Mouse (Mus musculus): ENCODE measurements around the gene Gm20422.

Gm20422 gene

DNA sequence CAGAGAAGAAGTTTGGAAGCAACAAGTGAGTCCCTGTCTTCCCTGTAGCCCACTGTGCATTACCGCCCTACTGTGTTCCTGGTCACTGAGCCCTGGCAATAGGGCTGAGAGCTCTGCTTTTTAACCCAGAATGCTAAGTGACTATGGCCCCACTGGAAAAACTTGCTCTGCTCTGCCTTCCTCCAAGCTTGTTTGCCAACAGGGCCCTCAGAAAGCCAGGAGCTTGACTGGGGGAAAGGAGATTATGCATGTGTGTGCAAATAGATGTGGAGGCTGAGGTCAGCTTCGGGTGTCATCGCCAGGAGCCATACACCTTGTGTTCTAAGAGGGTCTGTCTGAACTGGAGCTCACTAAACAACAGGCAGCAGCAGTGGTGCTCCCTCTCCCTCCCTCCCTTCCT, 19.4 kb upstream of the Gm20422 start:
- in situ Hi-C loops (cut with MboI, MseI): loop anchor here (5.0 kb wide), 1 partner anchor 77 kb away; no protein-coding TSS in a partner anchor

DNA sequence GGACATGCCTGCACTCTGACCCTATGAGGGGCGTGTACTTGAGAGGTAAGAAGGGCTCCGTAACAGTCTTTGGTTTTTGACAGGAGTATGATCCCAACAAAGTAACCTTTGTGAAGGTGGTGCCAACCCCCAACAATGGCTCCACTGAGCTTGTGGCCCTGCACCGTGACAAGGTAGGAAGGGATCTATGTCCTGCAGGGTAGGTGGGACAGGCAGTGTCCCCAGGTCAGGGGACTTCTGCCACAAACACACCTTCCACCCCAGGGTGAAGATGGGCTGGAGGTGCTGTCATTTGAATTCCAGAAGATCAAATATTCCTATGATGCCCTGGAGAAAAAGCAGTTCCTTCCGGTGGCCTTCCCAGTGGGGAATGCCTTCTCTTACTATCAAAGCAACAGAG, 19.0 kb upstream of the Gm20422 start:
- in situ Hi-C loops (cut with MboI, MseI): loop anchor here (5.0 kb wide), 1 partner anchor 76 kb away; no protein-coding TSS in a partner anchor

DNA sequence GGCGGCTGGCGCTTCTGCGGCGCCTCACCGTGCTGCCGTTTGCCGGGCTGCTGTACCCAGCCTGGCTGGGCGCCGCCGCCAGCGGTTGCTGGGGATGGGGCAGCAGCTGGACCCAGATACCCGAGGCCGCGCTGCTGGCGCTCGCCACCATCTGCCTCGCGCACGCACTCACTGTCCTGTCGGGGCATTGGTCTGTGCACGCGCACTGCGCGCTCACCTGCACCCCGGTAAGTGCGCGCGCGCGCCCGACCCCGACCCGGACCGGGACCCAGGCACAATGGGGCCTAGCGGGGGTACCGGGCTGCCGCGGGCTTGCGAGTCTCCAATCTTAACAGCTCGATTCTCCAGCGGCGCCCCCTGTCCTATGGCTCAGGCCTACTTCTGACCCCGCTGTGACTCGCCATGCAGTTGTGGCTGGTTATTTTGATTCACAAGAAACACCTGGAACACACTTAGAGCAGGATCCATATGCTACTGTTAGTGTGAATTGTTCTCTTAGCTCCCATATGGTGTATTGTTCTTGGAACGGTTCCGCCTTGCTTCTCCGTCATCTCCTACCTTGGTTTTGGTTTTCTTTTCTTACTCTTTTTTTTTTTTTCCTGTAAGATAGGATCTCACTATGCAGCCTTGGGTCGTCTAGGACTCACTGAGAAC, 16.9 kb upstream of the Gm20422 start:
- in situ Hi-C loops (cut with MboI, MseI): loop anchor here (5.0 kb wide), 1 partner anchor 74 kb away; no protein-coding TSS in a partner anchor

DNA sequence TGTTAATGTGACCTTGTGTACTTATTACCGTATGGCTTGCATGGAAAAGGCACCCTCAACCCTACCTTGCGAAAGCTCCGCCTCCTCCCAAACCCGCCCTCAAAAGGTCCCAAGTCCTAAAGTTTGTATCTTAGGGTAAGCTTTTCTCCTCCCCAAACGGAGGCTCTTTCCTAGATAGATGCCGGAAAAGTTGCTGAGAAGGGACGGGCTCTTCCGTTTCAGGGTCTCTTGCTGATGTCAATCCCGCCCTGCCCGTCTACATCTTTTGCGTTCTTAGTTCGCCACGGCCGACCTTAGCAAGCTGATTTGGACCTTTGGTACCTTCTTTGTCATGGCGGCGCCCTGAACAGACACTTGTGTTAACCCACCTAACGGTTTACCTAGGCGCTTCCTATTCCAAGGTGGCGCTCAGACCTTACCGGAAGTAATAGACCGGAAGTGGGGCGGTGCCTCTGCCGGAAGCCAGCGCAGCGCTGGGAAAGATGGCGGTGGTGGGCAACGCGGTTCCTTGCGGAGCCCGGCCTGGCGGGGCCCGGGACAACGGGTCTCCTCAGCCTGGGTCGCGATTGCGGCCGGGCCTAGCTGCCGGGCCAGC, 16.2 kb upstream of the Gm20422 start, which contains the start of the genes Atp13a1 and Zfp866:
TSS of gene Atp13a1 (plus strand) at position 391 of the 595 bp plus-strand sequence.
TSS of gene Zfp866 (minus strand) at position 406 of the 595 bp plus-strand sequence.
- in situ Hi-C loops (cut with MboI, MseI): loop anchor here (5.0 kb wide), 1 partner anchor 74 kb away; no protein-coding TSS in a partner anchor

DNA sequence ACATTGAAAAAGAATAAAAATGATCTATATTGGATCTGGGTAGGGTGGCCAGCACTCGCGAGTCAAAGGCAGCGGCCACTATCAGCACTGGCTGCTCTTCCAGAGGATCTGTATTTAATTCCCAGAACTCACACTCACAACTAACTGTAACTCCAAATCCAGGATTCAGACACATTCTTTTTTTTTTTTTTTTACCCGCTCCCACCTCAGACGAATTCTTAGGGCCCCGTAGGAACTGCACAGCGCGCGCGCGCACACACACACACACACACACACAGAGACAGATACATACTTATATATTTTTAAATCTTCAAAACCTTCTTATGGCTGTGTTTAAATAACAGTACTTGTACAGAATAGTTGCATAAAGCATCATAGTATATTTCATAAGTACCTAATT, 15.7 kb upstream of the Gm20422 start:
- in situ Hi-C loops (cut with MboI, MseI): loop anchor here (5.0 kb wide), 1 partner anchor 73 kb away; no protein-coding TSS in a partner anchor

DNA sequence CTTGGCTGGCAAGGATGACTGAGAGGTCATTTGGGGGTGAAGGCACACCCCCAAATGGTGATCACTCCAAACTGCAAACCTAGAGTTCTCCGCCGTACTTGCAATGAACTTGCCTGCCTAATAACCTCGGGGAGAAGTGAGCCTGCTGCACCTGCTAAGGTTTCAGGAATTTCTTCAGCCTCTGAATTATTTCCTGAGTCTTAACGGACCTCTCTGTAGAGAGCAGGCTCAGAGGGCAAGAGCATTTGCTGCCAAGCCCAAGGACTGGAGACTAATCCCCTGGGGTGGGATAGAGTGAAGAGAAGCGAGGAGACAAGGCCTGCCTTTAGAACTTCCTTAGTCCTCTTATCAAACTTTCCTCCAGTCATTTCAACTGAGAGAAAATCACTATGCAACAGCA, 15.0 kb upstream of the Gm20422 start:
- in situ Hi-C loops (cut with MboI, MseI): loop anchor here (5.0 kb wide), 1 partner anchor 72 kb away; no protein-coding TSS in a partner anchor

DNA sequence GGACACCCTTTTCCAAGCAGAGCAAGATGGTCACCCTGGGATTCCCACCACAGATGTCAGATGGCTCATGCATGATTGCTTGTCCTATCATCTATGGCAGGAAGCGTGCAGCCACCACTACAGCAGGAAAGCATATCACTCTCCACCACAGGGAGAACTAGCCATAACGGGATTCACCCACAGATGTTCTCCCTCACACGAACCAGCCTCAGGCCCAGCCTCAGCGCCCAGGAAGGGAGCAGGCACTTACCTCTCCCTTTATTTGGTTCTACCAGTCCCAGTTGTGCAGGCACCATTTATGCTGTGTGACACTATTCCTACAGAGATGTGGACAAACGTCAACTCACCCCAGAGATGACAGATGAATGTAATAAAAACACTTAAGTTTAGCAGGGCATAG, 14.4 kb upstream of the Gm20422 start:
- in situ Hi-C loops (cut with MboI, MseI): no loop called here

DNA sequence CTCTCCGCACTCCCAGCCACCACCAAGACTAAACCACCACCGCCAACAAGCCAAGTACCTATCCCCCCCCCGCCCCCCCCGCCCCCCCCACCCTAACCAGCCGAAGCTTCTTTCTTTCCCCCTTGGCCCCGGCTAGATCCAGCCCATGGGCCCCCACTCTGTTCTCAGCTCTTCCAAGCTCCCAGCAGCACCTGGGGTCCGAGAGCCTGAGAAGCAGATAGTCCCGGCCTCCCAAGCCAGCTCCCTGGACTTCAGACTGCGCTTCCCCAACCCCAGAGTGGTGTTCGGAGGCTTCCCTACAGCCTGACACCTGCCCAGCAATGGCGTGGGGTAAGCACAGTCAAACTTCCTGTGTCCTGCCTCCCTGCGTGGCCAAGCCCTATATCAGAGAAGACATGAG, 2.4 kb upstream of the Gm20422 start:
- in situ Hi-C loops (cut with MboI, MseI): no loop called here

DNA sequence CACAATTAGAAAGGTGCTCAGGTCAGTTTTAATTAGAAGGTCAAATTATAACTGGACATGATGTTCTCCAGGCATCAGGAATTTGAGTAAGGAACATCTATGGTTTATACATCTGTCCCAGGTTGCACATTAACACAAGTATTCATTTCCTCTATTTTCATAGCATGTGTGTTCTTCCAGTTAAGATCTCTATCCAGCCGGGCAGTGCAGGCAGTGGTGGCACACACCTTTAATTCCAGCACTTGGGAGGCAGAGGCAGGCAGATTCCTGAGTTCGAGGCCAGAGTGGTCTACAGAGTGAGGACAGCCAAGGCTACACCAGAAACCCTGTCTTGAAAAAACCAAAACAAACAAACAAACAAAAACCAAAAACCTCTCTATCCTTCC, 456 bp upstream of the Gm20422 start:
- in situ Hi-C loops (cut with MboI, MseI): no loop called here

DNA sequence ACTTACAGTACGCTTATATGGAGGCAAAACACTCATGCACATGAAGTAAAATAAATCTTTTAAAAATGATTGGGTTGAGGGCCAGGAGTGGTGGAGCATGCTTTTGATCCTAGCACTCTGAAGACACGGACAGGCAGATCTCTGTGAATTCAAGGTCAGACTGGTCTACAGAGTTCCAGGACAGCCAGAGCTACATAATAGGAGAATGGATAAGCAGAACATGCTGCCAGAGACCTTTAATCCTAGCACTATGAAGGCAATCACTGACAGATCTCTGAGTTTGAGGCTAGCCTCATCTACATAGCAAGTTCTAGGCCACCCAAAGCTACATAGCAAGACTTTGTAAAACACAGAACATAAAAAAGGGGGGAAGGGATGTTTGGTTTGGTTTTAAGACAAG, 2.6 kb downstream of the Gm20422 start:
- in situ Hi-C loops (cut with MboI, MseI): no loop called here

DNA sequence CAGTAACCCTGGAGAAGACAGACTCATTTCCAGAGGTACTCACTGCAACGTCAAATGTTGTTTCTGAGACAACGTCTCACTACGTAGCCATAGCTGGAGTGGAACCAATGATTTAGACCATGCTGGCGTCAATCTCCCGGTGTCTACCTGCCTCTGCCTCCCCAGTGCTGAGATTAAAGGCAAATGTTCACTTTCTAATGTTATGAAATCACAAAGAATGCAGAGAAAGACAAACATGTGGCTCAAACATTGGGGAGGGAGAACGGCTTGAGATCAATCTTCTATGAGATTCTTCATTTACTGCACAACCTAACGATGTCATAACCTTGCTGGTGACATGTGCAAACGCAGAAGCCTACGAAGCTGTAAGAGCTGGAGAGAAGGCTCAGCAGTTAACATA, 3.5 kb downstream of the Gm20422 start:
- in situ Hi-C loops (cut with MboI, MseI): no loop called here

DNA sequence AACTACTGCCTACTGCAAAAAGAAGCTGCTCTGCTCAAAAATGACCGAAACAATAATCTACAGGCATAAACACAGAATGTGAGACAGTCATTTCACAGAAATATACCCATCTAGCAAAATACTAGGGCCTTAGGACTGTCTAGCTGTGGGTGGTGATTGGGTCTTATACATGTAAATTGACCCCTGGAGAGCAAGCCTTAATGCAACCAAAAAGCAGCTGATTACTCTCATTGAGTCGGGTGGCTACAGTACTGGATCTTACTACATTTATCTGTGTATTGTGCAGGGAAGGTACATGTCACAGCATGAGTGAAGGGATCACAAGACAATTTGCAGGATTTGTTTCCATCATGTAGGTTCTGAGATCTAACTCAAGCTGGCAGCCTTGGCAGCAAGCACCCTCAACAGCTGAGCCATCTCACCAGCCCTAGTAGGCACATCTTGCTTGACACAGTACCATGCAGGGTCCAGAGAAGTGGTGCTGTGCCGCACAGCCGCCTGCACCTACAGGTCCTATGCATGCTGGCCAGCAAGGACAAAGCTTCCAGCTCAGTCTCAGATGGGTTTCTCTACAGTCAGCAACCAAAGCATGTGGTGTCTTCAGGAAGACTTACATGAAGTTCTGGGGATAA, 12.8 kb downstream of the Gm20422 start:
- in situ Hi-C loops (cut with MboI, MseI): no loop called here

DNA sequence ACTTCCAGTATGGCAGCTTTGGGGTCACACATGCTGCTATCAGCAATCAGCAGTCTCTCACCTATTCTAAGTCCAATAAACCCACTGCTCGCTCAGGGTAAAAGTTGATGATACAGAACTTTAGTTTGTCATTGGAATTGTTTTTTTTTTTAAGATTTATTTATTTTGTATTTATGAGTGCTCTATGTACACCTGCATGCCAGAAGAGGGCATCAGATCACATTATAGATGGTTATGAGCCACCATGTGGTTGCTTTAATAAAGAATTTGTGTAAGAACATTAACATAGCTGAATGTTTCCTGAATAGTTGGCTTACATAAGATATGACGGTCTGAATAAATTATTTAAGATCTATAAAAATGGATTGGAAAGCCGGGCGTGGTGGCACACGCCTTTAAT, 16.4 kb downstream of the Gm20422 start:
- in situ Hi-C loops (cut with MboI, MseI): no loop called here

DNA sequence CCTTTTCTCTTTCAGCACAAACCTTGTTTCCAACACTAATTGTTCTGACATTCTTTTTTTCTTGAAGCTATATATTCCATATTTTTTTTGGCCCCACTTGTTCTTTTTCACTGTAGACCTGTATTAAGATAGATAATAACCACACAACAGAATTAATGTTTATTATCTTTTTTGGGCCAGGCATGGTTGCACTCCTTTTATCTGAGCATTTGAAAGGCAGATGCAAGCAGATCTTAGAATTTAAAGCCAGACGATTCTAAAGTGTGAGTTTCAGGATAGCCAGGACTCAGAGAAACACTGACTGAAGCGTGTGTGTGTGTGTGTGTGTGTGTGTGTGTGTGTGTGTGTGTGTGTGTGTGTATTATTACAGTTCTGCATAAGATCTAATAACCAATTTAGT, 22.2 kb downstream of the Gm20422 start:
- in situ Hi-C loops (cut with MboI, MseI): no loop called here

DNA sequence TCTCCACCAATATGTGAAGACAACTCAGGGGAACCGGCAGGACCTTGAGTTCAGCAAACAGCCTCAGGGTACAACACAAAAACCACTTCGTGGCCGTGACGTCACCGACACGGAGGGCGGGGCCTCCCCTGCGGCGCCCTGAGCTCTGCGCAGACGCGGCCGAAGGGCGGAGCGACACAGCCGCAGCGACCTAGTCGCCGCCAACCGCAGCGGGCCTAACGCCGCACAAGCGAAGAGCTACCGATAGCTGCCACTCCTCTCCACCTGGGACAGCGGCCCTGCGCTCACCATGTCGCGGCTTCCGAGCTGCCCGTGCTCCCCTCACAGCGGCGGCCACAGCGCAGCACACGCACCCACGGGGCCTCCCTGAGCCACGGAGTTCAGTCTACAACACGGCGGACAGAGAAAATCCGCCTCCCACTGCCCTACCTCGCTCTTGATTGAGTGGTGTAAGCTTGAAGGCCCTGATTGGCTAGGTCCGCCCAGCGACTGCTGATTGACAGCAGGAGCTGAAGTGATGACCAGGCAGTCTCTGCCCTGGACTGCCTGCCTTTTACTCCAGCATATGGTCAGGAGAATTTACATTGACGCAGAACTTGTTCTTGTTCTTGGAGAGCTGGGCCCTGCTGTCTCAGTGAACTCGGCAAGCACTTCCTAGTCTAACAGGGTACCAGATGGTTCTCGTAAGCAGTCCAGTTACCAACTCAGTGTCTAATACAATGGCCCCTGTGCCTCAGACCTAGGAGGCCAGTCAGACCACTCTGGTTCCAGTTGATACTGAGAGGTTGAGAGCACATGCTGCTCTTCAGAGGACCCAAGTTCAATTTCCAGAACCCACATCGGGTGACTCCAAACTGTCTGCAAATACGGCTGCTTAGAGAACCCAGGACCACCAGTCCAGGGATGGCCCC, 24.9 kb downstream of the Gm20422 start, which contains the start of gene Zfp963:
TSS of gene Zfp963 (minus strand) at position 427 of the 911 bp plus-strand sequence.
- in situ Hi-C loops (cut with MboI, MseI): no loop called here

DNA sequence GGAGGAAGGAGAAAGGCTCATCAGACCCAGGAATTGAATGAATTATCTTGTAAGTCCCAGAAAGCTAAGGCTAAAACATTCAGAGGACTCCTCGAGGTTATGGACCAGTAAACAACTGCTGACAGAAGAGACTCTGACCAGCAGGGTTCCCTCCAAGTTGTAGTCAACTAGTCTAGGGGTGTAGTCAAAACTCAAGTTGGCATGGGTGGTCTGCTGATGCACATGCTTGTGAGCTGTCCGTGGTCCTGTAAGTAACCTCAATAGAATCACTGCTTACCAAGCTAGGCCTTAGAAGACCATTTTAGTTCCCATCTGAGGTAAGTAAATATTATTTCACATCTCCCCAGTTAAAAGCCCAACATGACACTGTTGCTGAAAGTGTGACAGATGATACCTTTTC, 33.5 kb downstream of the Gm20422 start:
- in situ Hi-C loops (cut with MboI, MseI): no loop called here

DNA sequence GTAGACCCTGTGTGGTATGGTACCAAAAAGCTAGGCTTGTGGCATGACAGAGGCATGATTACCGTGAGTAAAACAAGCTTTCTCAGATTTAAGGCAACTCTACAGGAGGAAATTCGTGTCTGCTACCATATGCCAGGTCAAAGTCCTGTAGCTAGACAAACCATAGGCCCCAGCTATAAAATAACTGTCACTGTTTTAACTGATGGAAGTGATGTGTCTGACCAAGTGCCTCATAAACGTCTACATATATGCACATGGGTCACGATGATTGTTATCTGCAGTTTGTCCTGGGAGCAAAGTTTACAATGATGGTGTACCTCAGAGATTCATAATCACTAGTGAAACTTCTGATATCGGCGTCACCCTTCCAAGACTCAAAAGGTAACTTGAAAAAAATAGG, 33.9 kb downstream of the Gm20422 start:
- in situ Hi-C loops (cut with MboI, MseI): no loop called here

DNA sequence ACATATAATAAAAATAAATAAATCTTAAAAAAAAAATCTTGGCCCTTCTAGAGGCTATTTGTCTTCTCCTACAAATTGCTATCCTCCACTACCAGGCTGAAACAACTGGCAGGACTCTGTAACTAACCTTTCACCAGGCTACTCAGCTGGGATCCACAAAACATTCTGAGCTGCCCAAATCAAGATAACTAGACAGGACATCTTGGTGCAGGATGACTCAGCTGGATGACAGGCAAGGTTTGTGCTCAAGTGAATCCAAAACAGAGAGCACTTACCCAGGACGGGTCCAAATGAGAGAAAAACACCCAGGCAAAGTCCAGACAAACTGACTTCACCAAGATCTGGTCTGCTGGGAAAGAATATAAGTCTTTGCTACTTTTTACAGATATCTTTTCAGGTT, 39.2 kb downstream of the Gm20422 start:
- in situ Hi-C loops (cut with MboI, MseI): no loop called here

DNA sequence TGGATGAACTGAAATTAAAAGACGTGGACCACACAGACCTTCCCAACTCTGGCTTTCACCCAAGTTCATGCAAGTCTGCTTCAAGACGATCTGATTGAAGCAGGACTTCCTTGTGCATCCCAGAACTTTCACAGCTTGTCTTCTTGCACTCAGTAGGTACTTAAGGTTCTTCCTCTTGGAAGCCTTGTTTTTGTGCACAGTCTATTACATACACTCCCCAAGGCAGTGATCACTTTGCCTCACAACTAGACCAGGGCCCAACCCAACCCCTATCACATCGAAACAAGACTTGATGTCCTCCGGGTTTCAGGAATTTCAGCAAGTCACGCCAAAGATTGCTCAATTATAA, 57.5 kb downstream of the Gm20422 start:
- in situ Hi-C loops (cut with MboI, MseI): loop anchor here (5.0 kb wide), 1 partner anchor 75 kb away; the partner anchor contains the start of genes Atp13a1 and Zfp866

DNA sequence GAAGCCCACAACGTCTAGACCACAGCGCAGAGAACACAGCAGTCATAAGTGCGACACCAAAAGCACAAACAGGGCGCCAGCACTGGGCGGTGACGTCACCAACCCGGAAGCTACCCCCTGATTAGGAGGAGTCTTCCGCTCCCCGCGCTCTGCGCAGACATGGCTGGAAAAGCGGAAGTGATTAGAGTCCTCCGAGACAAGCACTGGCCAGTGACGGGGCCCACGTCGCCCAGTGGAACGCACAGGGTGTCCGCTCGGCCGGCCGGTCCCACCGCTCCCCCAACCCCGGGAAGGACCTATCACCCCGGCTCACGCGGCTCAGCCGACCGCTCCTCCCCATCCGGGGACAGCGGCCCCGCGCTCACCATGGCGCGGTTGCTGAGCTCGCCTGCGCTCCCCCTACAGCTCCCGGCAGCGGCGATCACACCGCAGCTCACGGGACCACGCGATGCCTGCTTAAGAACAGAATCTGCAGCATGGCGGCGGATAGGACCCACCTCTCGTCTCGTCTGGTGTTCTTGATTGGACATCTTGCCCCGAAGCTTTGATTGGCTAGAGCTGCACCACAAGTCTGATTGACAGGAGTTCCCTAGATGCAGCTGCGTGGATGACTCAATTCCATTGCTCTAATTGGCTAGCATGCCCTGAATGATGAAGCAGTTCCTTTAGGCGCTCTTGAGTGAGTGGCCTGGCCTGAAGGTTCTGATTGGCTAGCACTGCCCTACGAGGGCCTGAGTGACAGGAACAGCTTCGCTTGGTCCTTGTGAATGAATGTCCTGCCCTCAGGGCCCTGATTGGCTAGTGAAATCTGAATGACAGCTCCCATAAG, 58.1 kb downstream of the Gm20422 start:
- in situ Hi-C loops (cut with MboI, MseI): loop anchor here (5.0 kb wide), 1 partner anchor 76 kb away; the partner anchor contains the start of genes Atp13a1 and Zfp866
